Mouse (Mus musculus): ENCODE results near the gene Htt. TPM values are rescaled to one million over a fixed set of nuclear protein-coding genes. Genes with fewer than 3 reads are reported as not detected.

The Htt gene
- 3.5 and 5.8 TPM in 2 replicates for polyA plus RNA-seq (2015; fragmentation: Nextera tagmentation; extraction: Ambion mirVana)

GRCm38 (mm10) chr5:34761509-34761908, at the start of gene Htt:
Gene Htt (plus strand): TSS chr5:34761740.

DNA sequence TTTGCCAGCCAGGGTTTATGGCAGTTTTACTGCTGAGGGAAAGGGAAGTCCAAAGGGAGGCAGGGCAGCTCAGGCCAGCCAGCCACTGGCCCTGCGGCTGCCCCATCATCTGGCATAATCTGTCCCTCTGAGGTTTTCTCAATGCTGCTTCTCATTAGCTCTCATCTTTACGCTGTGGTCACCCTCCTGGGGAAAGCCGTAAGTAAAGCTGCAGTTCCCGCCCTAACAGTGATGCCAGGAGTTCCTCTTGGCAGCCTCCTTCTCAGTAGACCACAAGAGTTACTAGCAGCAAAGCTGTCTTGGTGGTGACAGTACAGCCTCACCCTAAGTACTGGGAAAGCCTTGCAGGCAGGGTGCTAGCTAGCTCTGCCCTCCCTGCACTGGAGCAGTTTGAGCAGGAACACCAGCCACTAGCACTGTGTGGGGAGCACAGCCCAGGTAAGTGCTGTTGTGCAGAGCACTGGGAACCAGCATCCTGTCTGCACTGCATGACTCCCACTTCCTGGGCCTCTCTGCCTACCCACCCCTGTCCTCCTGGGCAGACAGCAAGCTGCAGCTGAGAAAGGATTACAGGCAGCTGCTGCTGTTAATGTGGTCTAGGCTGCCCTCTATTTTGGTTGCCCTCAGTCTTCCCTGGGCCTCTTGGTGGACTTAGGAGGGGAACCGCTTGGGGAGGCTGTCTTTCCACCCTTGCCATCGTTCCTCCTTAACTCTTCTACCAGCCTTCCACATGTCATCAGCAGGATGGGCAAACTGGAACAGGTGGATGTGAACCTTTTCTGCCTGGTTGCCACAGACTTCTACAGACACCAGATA, 146.6 kb downstream of the Htt start, which contains the start of gene Msantd1:
TSS of gene Msantd1 (plus strand) at position 103 of the 816 bp plus-strand sequence.

GRCm38 (mm10) chr5:34948861-34949760, 187.6 kb downstream of the Htt start, which contains the start of gene Rgs12:
Gene Rgs12 (plus strand): TSS chr5:34949445.

Small RNA genes lying within 50 kb of the gene (microRNA-seq; reads per million reads assigned to microRNA genes)
- gene Mir467g (ENCODE audit: borderline replicate concordance, insufficient number of aligned reads), result not detected

Other genes starting within 250 kb of the Htt start
- 15.2 and 21.9 TPM in 2 replicates for gene Tnip2, start 247.7 kb upstream of the Htt start, polyA plus RNA-seq (2015; fragmentation: Nextera tagmentation; extraction: Ambion mirVana)
- 10.6 and 12.1 TPM in 2 replicates for gene Sh3bp2, start 235.9 kb upstream of the Htt start, polyA plus RNA-seq (2015; fragmentation: Nextera tagmentation; extraction: Ambion mirVana)
- gene Add1, start 188.1 kb upstream of the Htt start, polyA plus RNA-seq (2015; fragmentation: Nextera tagmentation; extraction: Ambion mirVana), result 117 TPM in 2 replicates
- 55.7 and 92.6 TPM in 2 replicates for gene Mfsd10, start 124.5 kb upstream of the Htt start, polyA plus RNA-seq (2015; fragmentation: Nextera tagmentation; extraction: Ambion mirVana)
- gene Nop14, start 101.6 kb upstream of the Htt start, polyA plus RNA-seq (2015; fragmentation: Nextera tagmentation; extraction: Ambion mirVana), result 11.7 and 14.9 TPM in 2 replicates
- 4.0 and 4.5 TPM in 2 replicates for gene Grk4, start 101.4 kb upstream of the Htt start, polyA plus RNA-seq (2015; fragmentation: Nextera tagmentation; extraction: Ambion mirVana)
- 0.87 and 1.3 TPM in 2 replicates for gene Msantd1, start 146.3 kb downstream of the Htt start, polyA plus RNA-seq (2015; fragmentation: Nextera tagmentation; extraction: Ambion mirVana)
- gene Rgs12, start 187.7 kb downstream of the Htt start, polyA plus RNA-seq (2015; fragmentation: Nextera tagmentation; extraction: Ambion mirVana), result 12.9 and 16.1 TPM in 2 replicates

Measured in adrenal gland, postnatal 0 days (tissue).